Mouse (Mus musculus) layer of hippocampus, postnatal 36 days (tissue): Measurements from ENCODE around the gene Tmem222. TPM values are rescaled to one million over a fixed set of nuclear protein-coding genes. Genes with fewer than 3 reads are reported as not detected.
A peak's percentile ranks its signal among the peaks of the same experiment; 100 is the strongest.

Experiments
- DNase-seq, 2 experiments: peaks; one replicate each; pipeline ENCODE4 v3.0.0; 2022
- total RNA-seq, 2 experiments: library from RNA; stranded (reverse); gene quantifications; 2 replicates each; pipeline ENCODE4 v1.2.3; 2021

Gene Tmem222
- 10 to 100 TPM; 85.0 to 92.1 TPM for total RNA-seq

- peak; percentile 96 to 97 for DNase-seq
Measured at GRCm38 (mm10) chr4:133277104-133278026, at the start of gene Tmem222. Gene Tmem222, minus strand, starts transcription at chr4:133277792.

DNA sequence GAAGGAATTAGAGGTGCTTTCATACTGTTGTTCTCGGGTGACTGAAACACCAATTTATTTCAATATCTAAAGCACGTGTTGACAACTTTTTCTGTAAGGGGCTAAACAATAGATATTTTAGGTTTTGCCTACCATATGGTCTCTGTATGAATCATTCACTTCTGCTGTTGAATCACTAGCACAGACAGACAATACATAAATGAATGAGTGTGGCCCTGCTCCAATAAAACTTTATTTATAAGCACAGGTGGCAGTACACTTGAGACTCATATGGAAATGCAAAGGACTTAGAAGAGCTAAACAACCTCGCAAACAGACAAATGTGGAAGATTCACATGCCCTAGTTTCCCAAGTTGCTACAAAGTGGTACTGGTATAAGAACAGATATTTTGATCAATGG lies 42.1 kb upstream of the Tmem222 start:
- no peak for DNase-seq

GRCm38 (mm10) chr4:133315991-133316390 lies 38.4 kb upstream of the Tmem222 start:
- no peak for DNase-seq

DNA sequence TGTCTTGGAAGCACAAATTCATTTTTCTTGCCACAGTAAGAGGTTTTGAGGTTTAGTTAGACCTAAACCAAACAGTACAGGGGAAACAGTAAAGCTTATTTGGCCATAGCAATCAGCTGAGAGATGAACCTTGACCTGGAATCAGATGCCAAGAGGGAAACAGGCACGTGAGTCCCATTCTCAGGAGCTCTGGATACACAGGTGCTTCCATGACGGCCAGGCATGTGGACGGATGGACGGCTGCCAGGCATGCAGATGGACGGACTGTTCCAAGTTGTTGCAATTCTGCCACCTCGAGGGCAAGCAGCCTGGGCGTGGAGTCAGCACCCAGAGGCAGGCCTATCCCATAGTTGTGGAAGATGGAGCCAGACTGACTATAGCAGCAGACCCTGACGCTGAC lies 37.3 kb upstream of the Tmem222 start:
- no peak for DNase-seq

DNA sequence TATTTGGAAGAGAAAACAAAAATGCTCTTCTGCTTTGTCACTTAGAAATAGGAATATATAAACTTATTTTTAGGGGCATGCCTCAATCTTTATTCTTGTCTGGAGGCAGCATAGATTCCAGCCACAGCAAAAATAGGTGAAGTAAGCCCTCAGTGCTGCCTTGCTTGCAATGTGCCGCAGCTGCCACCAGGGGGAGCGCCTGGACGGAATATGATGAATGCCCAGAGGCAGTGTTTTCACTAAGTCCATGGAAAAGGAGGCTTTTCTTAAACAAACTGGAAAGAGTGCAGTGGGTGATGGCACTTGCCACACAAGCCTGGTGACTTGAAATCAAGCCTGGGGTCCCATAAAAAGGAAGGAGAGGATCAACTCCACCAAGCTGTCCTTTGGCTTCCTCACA lies 32.4 kb upstream of the Tmem222 start:
- DNase-seq = peak; percentile 82 to 89

DNA sequence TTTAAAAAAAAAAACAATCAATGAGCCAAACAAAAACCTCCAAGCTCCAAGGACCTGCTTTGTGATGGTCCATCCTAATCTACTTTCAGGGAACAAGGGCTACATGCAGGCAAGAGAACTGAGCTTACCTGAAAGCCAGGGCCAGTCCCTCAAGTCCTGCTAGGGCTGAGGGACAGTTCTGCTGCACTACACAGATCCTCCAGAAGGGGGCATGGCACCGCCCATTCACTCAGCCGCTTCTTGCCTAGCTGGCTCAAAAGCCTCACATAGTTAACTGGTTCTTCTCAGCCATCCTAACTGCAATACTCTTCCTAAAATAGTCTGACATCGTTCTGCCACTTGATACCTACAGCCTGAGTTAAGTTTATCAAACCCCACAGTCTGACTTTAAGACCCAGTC lies 29.7 kb upstream of the Tmem222 start:
- DNase-seq = peak in 1 of 2 experiments; percentile 51

DNA sequence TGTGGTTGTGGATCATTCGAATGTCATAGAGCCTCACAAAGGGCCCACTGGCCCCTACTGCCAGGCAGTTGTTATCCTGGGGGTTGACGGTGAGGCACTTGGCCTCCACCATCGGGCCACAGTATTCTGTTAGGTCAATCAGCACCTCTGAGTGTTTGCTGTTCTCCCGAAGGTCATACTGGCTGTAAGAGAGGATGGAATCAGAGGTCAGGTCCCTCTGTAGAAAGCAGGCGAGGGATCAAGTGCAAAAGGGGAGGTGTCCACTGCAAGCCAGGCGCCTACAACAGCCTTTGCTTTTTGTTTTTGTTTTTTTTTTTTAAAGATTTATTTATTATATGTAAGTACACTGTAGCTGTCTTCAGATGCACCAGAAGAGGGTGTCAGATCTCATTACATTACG lies 28.2 kb upstream of the Tmem222 start:
- no peak for DNase-seq

GRCm38 (mm10) chr4:133304770-133305169 lies 27.2 kb upstream of the Tmem222 start:
- DNase-seq = no peak

GRCm38 (mm10) chr4:133302668-133303067 lies 25.1 kb upstream of the Tmem222 start:
- DNase-seq = no peak

DNA sequence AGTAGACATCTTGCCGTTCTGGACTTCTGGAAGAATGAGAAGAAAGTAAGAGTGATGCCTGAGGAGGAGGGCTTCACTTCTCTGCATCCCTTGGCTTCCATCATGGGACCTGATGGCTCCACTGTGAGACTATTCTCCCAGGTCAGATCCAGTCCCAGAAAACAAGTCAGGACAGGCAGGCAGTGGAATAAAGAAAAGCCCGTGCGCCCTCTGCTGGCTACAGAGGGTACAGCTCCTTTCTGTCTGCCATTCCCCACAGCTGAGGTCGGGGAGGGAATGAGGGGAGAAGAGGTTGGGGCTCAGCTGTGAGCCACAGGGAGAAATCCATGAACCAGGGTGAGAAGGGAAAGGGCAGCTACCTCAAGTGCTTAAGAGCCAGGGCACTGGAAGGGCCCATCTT lies 24.2 kb upstream of the Tmem222 start:
- DNase-seq = peak; percentile 70 to 79

- DNase-seq = no peak
Measured at GRCm38 (mm10) chr4:133300421-133300820, 22.8 kb upstream of the Tmem222 start.

DNA sequence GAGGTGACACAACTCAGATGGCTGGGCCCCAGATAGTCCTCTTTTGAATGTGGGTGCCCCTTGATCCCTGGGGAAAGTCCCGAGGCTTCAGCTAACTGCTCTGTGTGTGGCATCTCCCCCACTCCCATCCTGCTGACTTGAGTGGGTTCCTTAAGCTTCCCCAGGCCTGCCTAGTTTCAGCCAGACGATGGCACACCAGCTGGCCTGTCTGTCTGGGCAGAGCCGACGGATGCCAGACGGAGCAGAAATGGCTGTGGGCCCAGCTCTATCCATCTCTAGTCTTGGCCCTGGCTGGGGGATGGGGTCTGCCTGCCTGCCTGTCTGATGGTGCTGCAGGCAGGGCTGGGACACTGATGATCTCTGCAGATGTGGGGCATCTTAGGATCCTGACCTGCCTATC lies 22.1 kb upstream of the Tmem222 start:
- peak; percentile 67 to 69 for DNase-seq

- DNase-seq = peak; percentile 58 to 63
Measured at GRCm38 (mm10) chr4:133298516-133299365, 21.1 kb upstream of the Tmem222 start.

GRCm38 (mm10) chr4:133297801-133298238 lies 20.2 kb upstream of the Tmem222 start:
- DNase-seq = peak; percentile 81 to 84

- no peak for DNase-seq
Measured at GRCm38 (mm10) chr4:133297360-133297759, 19.8 kb upstream of the Tmem222 start.

DNA sequence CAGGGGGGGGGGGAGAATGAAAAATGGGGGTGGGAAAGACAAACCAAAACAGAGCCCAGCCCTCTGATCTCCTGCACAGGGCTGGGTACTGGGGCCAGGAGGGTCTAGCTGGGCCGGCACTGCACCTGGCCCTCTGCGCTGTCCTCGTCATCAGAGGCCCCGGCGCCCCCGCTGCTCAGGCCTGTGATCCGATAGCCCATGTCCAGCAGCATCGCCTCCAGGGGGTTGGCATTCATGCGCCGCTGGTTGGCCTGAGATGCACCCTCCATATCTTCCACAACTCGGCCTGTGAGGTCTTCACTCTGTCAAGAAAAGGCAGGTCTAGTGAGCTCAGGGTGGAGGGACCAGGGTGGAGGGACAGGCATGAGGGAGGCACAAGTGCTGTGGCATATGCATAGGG lies 16.5 kb upstream of the Tmem222 start:
- DNase-seq = no peak

GRCm38 (mm10) chr4:133292901-133293843 lies 15.6 kb upstream of the Tmem222 start:
- DNase-seq = no peak

DNA sequence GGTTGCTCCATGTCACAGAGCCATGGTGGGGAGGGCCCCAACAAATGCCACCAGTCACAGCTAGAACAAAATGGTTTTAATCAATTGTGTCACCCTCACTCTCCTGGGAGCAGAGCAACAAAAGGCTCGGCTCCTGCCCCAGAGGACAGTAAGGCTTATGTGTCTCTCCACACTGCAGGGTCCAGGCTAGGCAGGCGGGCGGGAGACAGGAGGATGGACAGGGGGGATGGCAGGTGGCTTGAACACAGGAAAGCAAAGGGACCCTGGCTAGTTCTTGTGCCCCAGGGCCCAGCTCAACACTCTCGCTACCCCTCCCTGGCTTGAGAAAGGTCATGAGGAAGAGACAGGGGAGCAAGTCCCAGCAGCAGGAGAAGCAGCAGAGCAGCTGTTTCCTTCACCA lies 14.8 kb upstream of the Tmem222 start:
- DNase-seq = no peak

DNA sequence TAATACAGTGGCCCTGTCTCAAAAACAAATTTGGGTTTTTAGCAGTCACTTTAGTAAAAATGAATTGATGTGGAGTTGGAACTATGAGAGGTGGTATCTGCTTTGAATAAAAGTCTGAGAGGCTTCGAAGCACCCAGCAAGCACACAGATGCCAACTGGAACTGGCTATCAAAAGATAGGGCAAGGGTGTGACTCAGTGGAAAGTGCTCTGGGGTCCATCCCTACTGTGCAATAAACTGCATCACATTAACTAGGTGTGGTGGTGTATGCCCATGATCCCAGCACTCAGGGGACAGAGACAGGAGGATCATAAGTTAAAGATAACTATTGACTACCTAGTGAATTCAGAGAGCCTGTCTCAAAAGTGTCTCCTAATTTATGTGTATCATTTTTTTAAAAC lies 13.7 kb upstream of the Tmem222 start:
- no peak for DNase-seq

- no peak for DNase-seq
Measured at GRCm38 (mm10) chr4:133286476-133287077, 9.0 kb upstream of the Tmem222 start.

DNA sequence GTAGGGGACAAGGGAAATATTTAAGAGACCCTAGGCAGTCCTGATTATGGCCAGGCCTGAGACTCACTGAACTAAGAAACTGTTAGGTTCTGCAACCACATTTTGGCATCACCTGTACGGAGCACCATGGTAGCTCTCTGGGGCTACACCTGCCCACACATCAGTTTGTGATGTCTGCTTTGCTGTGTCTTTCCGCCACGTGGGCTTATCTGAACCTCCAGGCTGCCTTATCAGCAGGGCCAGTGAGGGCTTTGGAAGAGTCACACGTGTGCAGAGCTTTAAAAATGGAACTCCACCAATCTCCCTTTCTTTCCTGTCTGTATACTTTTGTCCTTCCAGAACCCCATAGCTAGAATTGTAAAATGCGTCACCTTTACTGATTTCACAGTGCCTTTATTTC lies 8.4 kb upstream of the Tmem222 start:
- no peak for DNase-seq

DNA sequence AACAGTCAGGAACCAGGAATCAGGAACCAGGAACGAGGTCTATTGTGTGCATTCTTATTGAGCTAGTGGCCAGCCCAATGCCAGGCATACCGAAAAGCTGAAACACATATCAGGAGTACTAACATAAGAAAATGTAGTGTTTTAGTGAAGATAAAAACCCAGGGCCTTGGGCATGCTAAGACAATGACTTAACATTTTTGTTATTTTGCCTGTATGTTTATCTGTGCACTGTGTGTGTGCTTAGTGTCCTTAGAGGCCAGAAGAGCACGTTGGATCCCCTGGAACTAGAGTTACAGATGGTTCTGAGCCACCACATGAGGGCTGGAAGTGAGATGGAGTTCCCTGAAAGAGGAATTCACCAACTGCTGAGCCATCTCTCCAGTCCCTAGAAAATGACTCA lies 7.7 kb upstream of the Tmem222 start:
- DNase-seq = no peak
